Mouse (Mus musculus) adrenal gland, postnatal 25 days (tissue): ENCODE measurements around the gene 1700003E16Rik. TPM values are rescaled to one million over a fixed set of nuclear protein-coding genes. Genes with fewer than 3 reads are reported as not detected.
"Not testable (repeated sequence)": the region's sequence is repeated elsewhere in the genome, so short reads cannot be mapped to it uniquely, and the experiment has no call there.

Experiments used
- DNase-seq: peaks from one replicate; pipeline ENCODE4 v3.0.0; 2021; ENCODE audit warnings: mixed read lengths
- total RNA-seq: library from RNA; stranded (reverse); gene quantifications from 2 replicates; pipeline ENCODE4 v1.2.3, GENCODE M21; 2021

The 1700003E16Rik gene
- total RNA-seq, 1 experiment from 2014 or later = 0.61 TPM

GRCm38 (mm10) chr6:83159456-83159855, 3.3 kb downstream of the 1700003E16Rik start:
- DNase-seq = not testable (repeated sequence)

- DNase-seq = no peak
These were observed 5.2 kb downstream of the 1700003E16Rik start for GRCm38 (mm10) chr6:83161442-83161841.

- DNase-seq = peak; percentile 49
These were observed 5.9 kb downstream of the 1700003E16Rik start for GRCm38 (mm10) chr6:83161921-83162641.

GRCm38 (mm10) chr6:83162701-83163100, 6.5 kb downstream of the 1700003E16Rik start:
- peak; percentile 67 for DNase-seq

- no peak for DNase-seq
These were observed 8.9 kb downstream of the 1700003E16Rik start for GRCm38 (mm10) chr6:83165026-83165606.

GRCm38 (mm10) chr6:83165607-83166242, 9.5 kb downstream of the 1700003E16Rik start, which contains the start of gene Dctn1:
Dctn1 (plus strand) TSS chr6:83165920.
- DNase-seq = peak; percentile 95

- no peak for DNase-seq
These were observed 10.0 kb downstream of the 1700003E16Rik start for GRCm38 (mm10) chr6:83166243-83166630.

GRCm38 (mm10) chr6:83169872-83170271, 13.7 kb downstream of the 1700003E16Rik start:
- DNase-seq = peak; percentile 38

GRCm38 (mm10) chr6:83171063-83171462, 14.9 kb downstream of the 1700003E16Rik start:
- DNase-seq = no peak

GRCm38 (mm10) chr6:83172240-83172920, 16.2 kb downstream of the 1700003E16Rik start:
- peak; percentile 1 for DNase-seq

GRCm38 (mm10) chr6:83175996-83176395, 19.8 kb downstream of the 1700003E16Rik start:
- no peak for DNase-seq

GRCm38 (mm10) chr6:83179390-83180117, 23.4 kb downstream of the 1700003E16Rik start:
- DNase-seq = peak; percentile 62

- DNase-seq = no peak
These were observed 24.4 kb downstream of the 1700003E16Rik start for GRCm38 (mm10) chr6:83180605-83181004.

GRCm38 (mm10) chr6:83184858-83185435, 28.7 kb downstream of the 1700003E16Rik start:
- no peak for DNase-seq

- DNase-seq = peak; percentile 55
These were observed 30.0 kb downstream of the 1700003E16Rik start for GRCm38 (mm10) chr6:83185895-83186861.

GRCm38 (mm10) chr6:83186946-83187345, 30.7 kb downstream of the 1700003E16Rik start:
- DNase-seq = no peak

- no peak for DNase-seq
These were observed 37.4 kb downstream of the 1700003E16Rik start for GRCm38 (mm10) chr6:83193571-83193970.

GRCm38 (mm10) chr6:83197345-83198004, 41.3 kb downstream of the 1700003E16Rik start:
- DNase-seq = peak; percentile 78

- DNase-seq = no peak
These were observed 47.1 kb downstream of the 1700003E16Rik start for GRCm38 (mm10) chr6:83203320-83203719.

- no peak for DNase-seq
These were observed 49.6 kb downstream of the 1700003E16Rik start for GRCm38 (mm10) chr6:83205851-83206250.
